Mouse (Mus musculus) forebrain, embryonic 15.5 days (tissue): ENCODE data around the gene Ifi35. TPM values are rescaled to one million over a fixed set of nuclear protein-coding genes. Genes with fewer than 3 reads are reported as not detected.
"Not testable (repeated sequence)": the region's sequence is repeated elsewhere in the genome, so short reads cannot be mapped to it uniquely, and the experiment has no call there.

Experiments used
- ATAC-seq: fragments of 200-750 bp; cut with Nextera tagmentation; replicated peaks from 2 replicates; pipeline ENCODE4 v1.8.0; 2017; ENCODE audit warnings: mild to moderate bottlenecking, moderate TSS enrichment, moderate library complexity
- H3K27ac ChIP-seq: fragments of 300-500 bp; sonication (generic); replicated peaks from 2 replicates; pipeline ENCODE4 v1.5.1; 2015; ENCODE audit warnings: mild to moderate bottlenecking, inconsistent platforms
- H3K27me3 ChIP-seq: fragments of 300-500 bp; sonication (generic); 2 replicates; pipeline ENCODE4 v1.6.1; 2015; ENCODE audit warnings: inconsistent platforms
- H3K36me3 ChIP-seq: fragments of 300-500 bp; sonication (generic); 2 replicates; pipeline ENCODE4 v1.6.1; 2015; ENCODE audit warnings: mild to moderate bottlenecking, inconsistent platforms
- H3K4me1 ChIP-seq: fragments of 300-500 bp; sonication (generic); 2 replicates; pipeline ENCODE4 v1.6.1; 2015; ENCODE audit warnings: inconsistent platforms
- H3K4me2 ChIP-seq: fragments of 300-500 bp; sonication (generic); replicated peaks from 2 replicates; pipeline ENCODE4 v1.6.1; 2015; ENCODE audit warnings: mild to moderate bottlenecking, inconsistent platforms
- H3K4me3 ChIP-seq: fragments of 300-500 bp; sonication (generic); 2 replicates; pipeline ENCODE4 v1.5.1; 2015; ENCODE audit warnings: mild to moderate bottlenecking, inconsistent platforms
- H3K9ac ChIP-seq: fragments of 300-500 bp; sonication (generic); replicated peaks from 2 replicates; pipeline ENCODE4 v1.6.1; 2015; ENCODE audit warnings: mild to moderate bottlenecking, inconsistent platforms
- H3K9me3 ChIP-seq: fragments of 300-500 bp; sonication (generic); 2 replicates; pipeline ENCODE4 v1.6.1; 2016; ENCODE audit warnings: inconsistent platforms
- WGBS: fragments of 180-500 bp; shearing (Covaris S2); methylation state at CpG from one replicate; pipeline ENCODE4 v1.1.7; 2015; ENCODE audit warnings: mixed read lengths; 5-methylcytosine and 5-hydroxymethylcytosine counted together
- polyA plus RNA-seq: library from polyadenylated mRNA; unstranded; fragments of >200 nt; fragmentation: Nextera tagmentation; extraction: Ambion mirVana; gene quantifications from 2 replicates; pipeline ENCODE4 v1.2.1, GENCODE M21; 2015

The Ifi35 gene
- polyA plus RNA-seq, 1 experiment from 2014 or later = 2.4 TPM

DNA sequence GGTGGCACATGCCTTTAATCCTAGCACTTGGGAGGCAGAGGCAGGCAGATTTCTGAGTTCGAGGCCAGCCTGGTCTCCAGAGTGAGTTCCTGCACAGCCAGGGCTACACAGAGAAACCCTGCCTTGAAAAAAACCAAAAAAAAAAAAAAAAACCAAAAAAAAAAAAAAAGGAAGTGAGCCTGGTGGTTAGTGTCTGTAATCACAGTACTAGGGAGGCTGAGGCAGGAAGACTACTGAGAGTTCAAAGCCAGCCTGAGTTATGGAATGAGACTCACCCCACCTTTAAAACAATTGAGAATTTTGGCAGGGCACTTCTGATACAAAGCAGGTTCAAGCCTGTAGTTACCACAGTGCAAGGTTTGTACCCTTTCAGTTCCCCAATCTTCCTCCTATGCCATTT lies 25.5 kb downstream of the Ifi35 start:
- ATAC-seq, H3K4me2 ChIP-seq, H3K27me3 ChIP-seq, H3K4me3 ChIP-seq, H3K36me3 ChIP-seq, H3K9ac ChIP-seq, H3K9me3 ChIP-seq, H3K27ac ChIP-seq: not testable (repeated sequence)
- 93% methylated on average over 1 of the region's 1 CpGs for WGBS
- peaks cover 51% of the 10 kb centered on the region for H3K4me1 ChIP-seq

DNA sequence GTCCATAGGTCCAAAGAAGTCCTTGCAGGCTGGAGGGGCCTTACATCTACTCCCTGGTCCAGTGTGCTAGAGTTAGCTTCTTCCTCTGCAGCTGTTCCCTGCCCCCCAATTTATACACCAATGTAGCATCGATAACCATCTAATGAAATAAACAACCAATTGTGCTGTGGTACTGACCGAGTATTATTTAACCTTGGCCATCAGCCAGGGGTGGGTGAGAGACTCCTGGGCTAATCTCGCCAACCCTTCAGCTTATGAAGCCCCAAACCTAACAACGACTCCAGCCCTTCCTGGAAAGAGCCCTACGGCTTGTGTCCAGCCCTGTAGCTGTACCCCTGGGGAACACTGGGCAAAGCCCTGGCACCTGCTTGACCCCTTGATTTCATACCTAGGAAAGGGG lies 26.1 kb downstream of the Ifi35 start:
- no peak for ATAC-seq
- H3K4me2 ChIP-seq = no peak overlapping the region
- 42% methylated on average over 5 of the region's 5 CpGs for WGBS

DNA sequence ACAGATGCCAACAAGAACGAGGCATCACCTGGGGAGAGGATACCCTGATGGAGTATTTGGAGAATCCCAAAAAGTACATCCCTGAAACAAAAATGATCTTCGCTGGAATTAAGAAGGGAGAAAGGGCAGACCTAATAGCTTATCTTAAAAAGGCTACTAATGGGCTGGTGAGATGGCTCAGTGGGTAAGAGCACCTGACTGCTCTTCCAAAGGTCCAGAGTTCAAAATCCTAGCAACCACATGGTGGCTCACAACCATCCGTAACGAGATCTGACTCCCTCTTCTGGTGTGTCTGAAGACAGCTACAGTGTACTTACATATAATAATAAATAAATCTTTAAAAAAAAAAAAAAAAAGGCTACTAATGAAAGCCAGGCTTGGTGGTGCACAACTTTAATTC lies 28.2 kb downstream of the Ifi35 start:
- not testable (repeated sequence) for ATAC-seq, H3K4me3 ChIP-seq, H3K9me3 ChIP-seq, H3K36me3 ChIP-seq, H3K27me3 ChIP-seq, H3K9ac ChIP-seq, H3K4me2 ChIP-seq
- Histone ChIP-seq H3K27ac (0 out of 2 replicates have a peak overlapping the region, but pooled peaks have one; percentile 93), H3K4me1 (peaks cover 48% of the 10 kb centered on the region)
- 76% methylated on average over 4 of the region's 4 CpGs for WGBS

More for the DNA sequence above, 26.1 kb downstream of the Ifi35 start:
- peaks cover 51% of the 10 kb centered on the region for H3K4me1 ChIP-seq
- no peak overlapping the region for H3K4me3 ChIP-seq
- H3K9ac ChIP-seq = no peak overlapping the region
- no peaks in the 10 kb centered on the region for H3K9me3 ChIP-seq
- H3K36me3 ChIP-seq = no peaks in the 10 kb centered on the region
- H3K27me3 ChIP-seq = no peaks in the 10 kb centered on the region
- no peak overlapping the region for H3K27ac ChIP-seq

DNA sequence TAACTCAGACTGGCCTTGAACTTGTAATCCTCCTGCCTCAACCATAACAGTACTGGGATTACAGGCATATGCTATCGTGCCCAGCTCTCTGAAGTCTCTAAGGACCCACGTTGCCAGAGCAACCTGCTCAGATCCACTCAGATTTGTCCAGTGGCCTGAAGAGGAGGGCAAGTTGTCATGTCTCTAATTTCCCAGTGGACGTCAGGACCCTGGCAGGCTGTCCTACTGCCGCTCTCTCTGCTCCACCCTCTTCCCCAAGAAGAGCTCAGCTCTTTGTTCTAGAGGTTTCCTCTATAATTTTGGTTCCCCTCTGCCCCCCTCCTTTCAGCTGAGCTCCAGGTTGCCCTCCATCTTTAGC lies 29.0 kb downstream of the Ifi35 start:
- Histone ChIP-seq H3K4me3 (no peak overlapping the region), H3K27ac (peak overlapping the region; percentile 93), H3K9ac (no peak overlapping the region), H3K27me3 (no peaks in the 10 kb centered on the region), H3K4me1 (peaks cover 42% of the 10 kb centered on the region), H3K4me2 (no peak overlapping the region), H3K9me3 (no peaks in the 10 kb centered on the region), H3K36me3 (no peaks in the 10 kb centered on the region)
- 13% methylated on average over 4 of the region's 4 CpGs for WGBS
- ATAC-seq = peak; percentile 60

DNA sequence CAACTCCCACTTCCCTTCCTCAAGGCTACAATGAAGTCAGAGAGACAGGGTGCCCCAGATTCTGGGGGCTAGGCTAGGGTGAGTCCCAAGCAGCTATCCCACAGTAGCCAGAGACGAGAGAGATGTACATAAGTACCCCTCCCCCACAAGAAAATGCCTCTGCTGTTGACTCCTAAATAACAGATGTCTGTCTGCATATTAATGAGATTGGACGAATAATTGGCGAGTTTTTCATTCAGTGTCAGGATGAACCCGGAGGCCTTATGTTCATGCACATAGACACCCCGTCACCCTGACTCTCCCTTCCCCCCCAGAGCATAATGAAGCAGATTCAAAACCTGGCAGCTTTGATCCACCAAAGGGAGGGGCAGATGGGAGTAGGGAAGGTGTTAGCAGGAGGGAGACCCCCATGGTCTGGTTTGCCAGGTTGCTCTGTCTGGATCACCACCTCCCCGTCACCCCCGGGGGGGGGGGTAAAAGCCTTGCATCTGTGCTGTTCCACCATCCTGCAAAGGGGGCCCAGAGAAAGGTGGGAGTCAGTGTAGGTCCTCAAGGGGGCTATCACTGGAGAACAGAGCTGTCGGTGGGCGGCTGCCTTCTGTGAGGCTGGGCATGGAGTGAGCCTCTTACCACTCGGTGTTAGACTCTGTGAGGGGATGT lies 29.5 kb downstream of the Ifi35 start:
- H3K9me3 ChIP-seq = no peaks in the 10 kb centered on the region
- peaks cover 37% of the 10 kb centered on the region for H3K4me1 ChIP-seq
- peak; percentile 94 for ATAC-seq
- H3K9ac ChIP-seq = no peak overlapping the region
- H3K27me3 ChIP-seq = no peaks in the 10 kb centered on the region
- H3K4me3 ChIP-seq = no peak overlapping the region
- 11% methylated on average over 10 of the region's 10 CpGs for WGBS
- H3K36me3 ChIP-seq = no peaks in the 10 kb centered on the region
- H3K27ac ChIP-seq = peak overlapping the region; percentile 93
- no peak overlapping the region for H3K4me2 ChIP-seq

DNA sequence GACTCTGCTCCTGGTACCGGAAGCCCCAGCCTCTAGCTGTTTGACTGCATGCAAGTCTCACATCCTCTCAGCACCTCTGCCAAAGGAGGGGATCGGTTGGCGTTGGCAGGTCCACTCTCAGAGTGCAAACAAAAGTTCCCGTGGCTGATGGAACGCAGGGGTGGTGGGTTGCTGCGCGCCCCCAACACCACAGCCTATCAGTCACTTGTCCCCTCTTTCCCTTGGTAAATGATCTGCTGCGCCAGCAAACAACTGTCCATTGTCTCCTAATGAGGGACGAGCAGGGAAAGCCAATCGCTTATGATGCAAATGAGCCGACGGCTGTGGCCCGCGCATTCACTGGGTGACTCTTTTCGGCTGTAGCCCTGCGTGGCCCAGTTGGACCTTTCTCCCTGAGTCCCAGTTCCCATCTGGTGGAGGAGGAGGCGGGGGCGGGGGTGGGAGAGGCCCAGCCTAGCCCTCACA lies 31.0 kb downstream of the Ifi35 start:
- no peaks in the 10 kb centered on the region for H3K27me3 ChIP-seq

DNA sequence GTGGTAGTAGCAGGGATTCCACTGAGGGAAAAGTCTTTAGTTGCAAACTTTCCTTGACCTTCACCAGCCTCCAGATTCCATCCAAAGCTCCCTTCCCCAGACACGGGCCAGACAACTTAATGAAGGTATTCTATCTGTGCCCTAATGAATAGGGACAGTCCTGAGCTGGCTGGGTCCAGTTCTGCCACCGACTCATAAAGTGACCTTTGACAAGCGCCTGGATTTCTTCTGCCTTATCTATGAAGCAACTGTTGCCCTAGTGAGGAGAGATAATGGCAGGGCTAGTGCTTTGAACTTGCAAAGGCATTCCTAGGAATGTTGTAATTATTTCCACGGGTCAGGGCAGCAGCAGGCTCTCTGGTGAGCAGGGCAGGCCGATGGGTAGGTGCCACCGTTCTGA lies 32.7 kb downstream of the Ifi35 start:
- Histone ChIP-seq H3K9me3 (no peaks in the 10 kb centered on the region), H3K4me2 (no peak overlapping the region), H3K27ac (no peak overlapping the region), H3K4me3 (no peak overlapping the region), H3K36me3 (no peaks in the 10 kb centered on the region), H3K9ac (no peak overlapping the region), H3K4me1 (peaks cover 39% of the 10 kb centered on the region), H3K27me3 (no peaks in the 10 kb centered on the region)
- no peak for ATAC-seq
- WGBS = 78% methylated on average over 6 of the region's 6 CpGs

More for the DNA sequence above, 31.0 kb downstream of the Ifi35 start:
- H3K9ac ChIP-seq = no peak overlapping the region
- no peaks in the 10 kb centered on the region for H3K9me3 ChIP-seq
- 2% methylated on average over 18 of the region's 18 CpGs for WGBS
- peak overlapping the region; percentile 22 for H3K4me2 ChIP-seq
- peak overlapping the region; percentile 93 for H3K27ac ChIP-seq
- no peak overlapping the region for H3K4me3 ChIP-seq
- ATAC-seq = no peak
- H3K36me3 ChIP-seq = no peaks in the 10 kb centered on the region
- H3K4me1 ChIP-seq = peaks cover 37% of the 10 kb centered on the region

DNA sequence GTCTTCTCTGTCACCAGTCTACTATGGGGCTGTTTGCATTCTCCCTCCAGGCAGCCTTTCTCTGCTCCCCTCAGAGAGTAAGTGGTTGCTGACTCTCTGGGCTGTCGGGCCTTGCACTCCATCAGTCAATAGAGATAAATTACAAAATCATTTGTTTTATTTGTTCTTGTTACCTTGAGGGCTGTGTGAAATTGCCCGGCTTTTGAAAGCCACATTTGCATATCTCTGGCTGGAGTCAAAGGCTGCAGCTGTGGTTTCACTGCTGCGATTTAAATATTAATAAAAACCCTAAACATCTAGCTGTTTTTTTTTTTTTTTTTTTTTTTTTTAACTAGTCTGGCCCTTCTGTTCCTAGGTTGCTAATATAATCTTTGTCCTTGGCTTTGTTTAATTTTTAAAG lies 35.6 kb downstream of the Ifi35 start:
- Histone ChIP-seq H3K27me3 (no peaks in the 10 kb centered on the region), H3K4me1 (peaks cover 23% of the 10 kb centered on the region), H3K36me3 (no peaks in the 10 kb centered on the region), H3K9ac (no peak overlapping the region), H3K4me3 (no peak overlapping the region), H3K27ac (peak overlapping the region; percentile 65), H3K9me3 (no peaks in the 10 kb centered on the region), H3K4me2 (no peak overlapping the region)
- 28% methylated on average over 3 of the region's 3 CpGs for WGBS
- no peak; the same call in 1 of the 2 replicates for ATAC-seq

DNA sequence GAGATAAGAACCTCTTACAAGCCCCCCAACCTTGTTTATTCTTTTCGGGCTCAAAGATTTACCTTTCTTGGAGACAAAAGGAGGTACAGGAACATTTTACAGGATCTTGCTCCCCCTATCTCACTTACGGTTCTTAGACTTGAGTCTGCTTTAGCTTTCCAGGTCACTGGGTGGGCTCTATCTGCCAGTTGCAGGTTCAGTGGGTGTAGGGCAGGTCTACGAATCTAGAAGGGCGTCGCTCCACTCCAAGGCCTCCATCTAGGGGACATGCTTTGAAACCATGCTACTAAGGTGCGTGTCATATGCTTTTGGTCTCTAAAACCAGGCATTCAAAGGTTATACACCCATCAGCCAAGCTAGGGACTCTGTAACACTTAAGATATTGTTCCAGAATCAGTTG lies 36.0 kb downstream of the Ifi35 start:
- peak overlapping the region; percentile 65 for H3K27ac ChIP-seq
- H3K4me3 ChIP-seq = no peak overlapping the region
- peaks cover 19% of the 10 kb centered on the region for H3K4me1 ChIP-seq
- no peak for ATAC-seq
- H3K4me2 ChIP-seq = no peak overlapping the region
- H3K27me3 ChIP-seq = no peaks in the 10 kb centered on the region
- no peaks in the 10 kb centered on the region for H3K36me3 ChIP-seq
- H3K9ac ChIP-seq = no peak overlapping the region
- 74% methylated on average over 6 of the region's 6 CpGs for WGBS
- no peaks in the 10 kb centered on the region for H3K9me3 ChIP-seq

DNA sequence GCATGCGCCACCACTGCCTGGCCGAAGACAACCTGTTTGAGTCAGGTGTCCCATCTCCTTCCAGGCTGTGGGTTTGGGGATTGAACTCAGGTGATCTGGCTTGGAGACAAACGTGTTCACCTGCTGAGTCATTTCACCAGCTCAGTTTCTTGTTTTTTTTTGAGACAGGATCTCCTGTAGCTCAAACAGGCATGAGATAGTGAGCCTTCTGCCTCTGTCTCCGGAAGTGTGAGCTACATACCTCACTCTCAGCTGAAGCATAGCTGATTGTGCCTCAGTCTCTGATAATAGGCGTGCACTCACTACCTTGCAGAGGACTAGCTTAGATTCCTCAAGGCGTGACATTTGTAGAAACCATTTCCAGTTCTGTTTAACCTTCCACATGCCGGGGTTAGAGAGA lies 36.6 kb downstream of the Ifi35 start:
- Histone ChIP-seq H3K27ac (0 out of 2 replicates have a peak overlapping the region, but pooled peaks have one; percentile 28), H3K9me3 (no peaks in the 10 kb centered on the region), H3K4me1 (peaks cover 13% of the 10 kb centered on the region), H3K4me2 (no peak overlapping the region), H3K36me3 (no peaks in the 10 kb centered on the region), H3K9ac (no peak overlapping the region), H3K4me3 (no peak overlapping the region), H3K27me3 (no peaks in the 10 kb centered on the region)
- 88% methylated on average over 7 of the region's 7 CpGs for WGBS
- no peak for ATAC-seq

DNA sequence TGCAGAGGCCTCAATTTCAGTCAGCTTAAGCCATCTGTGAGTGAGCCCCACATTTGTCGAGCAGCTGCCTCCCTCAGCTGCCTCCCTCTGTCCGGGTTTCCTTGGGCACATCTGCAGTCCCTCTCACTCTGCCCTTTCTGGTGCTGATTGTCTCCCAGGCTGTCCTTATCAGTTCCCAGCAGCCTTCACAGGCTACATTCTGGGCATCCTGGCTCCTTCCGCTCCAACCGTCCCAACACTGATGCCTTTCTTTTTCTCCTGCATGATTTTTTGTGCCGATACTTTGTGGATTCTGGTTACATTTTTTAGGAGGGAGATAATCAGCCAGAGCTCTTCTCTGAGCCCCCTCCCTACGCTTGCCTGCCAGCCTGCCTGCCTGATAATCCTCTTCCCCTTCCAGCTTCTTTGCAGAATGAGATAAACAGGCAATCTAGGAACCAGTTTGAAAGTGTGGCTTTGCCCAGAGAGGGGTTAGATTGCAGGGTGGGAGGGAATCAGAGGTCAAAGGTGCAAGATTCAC lies 37.4 kb downstream of the Ifi35 start:
- Histone ChIP-seq H3K4me2 (no peak overlapping the region), H3K27me3 (no peaks in the 10 kb centered on the region), H3K4me3 (no peak overlapping the region), H3K27ac (peak overlapping the region; percentile 67), H3K36me3 (no peaks in the 10 kb centered on the region), H3K9me3 (no peaks in the 10 kb centered on the region), H3K4me1 (peaks cover 11% of the 10 kb centered on the region), H3K9ac (no peak overlapping the region; the same call in 1 of the 2 replicates)
- 51% methylated on average over 6 of the region's 6 CpGs for WGBS
- ATAC-seq = no peak

DNA sequence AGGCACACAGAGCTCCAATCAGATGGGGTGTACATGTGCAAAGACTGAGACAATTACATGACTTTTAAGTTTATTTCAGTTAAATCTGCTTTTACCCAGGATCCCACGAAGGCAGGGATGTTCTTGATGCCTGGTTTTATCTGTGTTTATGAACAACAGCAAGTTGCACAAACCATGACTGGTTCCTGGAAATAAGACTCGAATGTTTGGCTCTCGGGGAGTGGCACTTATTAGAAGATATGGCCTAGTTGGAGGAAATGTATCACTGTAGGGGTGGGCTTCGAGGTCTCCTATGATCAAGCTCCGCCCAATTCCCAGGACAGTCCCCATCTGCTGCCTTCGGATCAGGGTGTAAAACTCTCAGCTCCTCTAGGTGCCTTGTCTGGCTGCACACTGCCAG lies 37.9 kb downstream of the Ifi35 start:
- H3K9me3 ChIP-seq = no peaks in the 10 kb centered on the region
- peak overlapping the region; percentile 67; the same call in 1 of the 2 replicates for H3K27ac ChIP-seq
- H3K4me3 ChIP-seq = no peak overlapping the region
- peaks cover 11% of the 10 kb centered on the region for H3K4me1 ChIP-seq
- H3K27me3 ChIP-seq = no peaks in the 10 kb centered on the region
- no peak overlapping the region; the same call in 1 of the 2 replicates for H3K9ac ChIP-seq
- no peak overlapping the region for H3K4me2 ChIP-seq
- 78% methylated on average over 6 of the region's 6 CpGs for WGBS
- H3K36me3 ChIP-seq = no peaks in the 10 kb centered on the region
- ATAC-seq = no peak
